In genomic region chr1:52152369-52152768, GRCm38 (mm10) we compare ENCODE assay signal across 19 mouse cellular contexts. TPM values are rescaled to one million over a fixed set of nuclear protein-coding genes. Genes with fewer than 3 reads are reported as not detected.
A peak's percentile ranks its signal among the peaks of the same experiment; 100 is the strongest.
DNase-seq lines count a peak whose midpoint lies in the region; ATAC-seq and TF ChIP-seq lines count a peak whose summit lies in the region.
"Had no signal": no experiment of that assay in that cellular context is flagged by ENCODE, and none has a peak within 500 bp of the region (broad histone marks: within the 10 kb centered on the region; RNA-seq: fewer than 3 reads in every experiment).

No protein-coding gene starts in this region.

- peaks cover 34% of the 10 kb centered on the region for H3K4me1 ChIP-seq in heart, embryonic 10.5 days
- no peaks in the 10 kb centered on the region for H3K4me1 ChIP-seq in midbrain, postnatal 0 days (ENCODE audit: insufficient read depth, low read length)
- H3K4me1 ChIP-seq in midbrain, embryonic 10.5 days = peaks cover 36% of the 10 kb centered on the region
- peaks cover 21 to 31% of the 10 kb centered on the region in 2 experiments for H3K4me1 ChIP-seq in heart, embryonic 14.5 days (ENCODE audit: control insufficient read depth in 2 of 2, insufficient read depth in 2 of 2, low read length in 2 of 2)

- no peaks in the 10 kb centered on the region for H3K27me3 ChIP-seq in heart, embryonic 10.5 days (ENCODE audit: insufficient read depth, poor library complexity, severe bottlenecking)
- H3K27me3 ChIP-seq in midbrain, postnatal 0 days (ENCODE audit: insufficient read depth, low read length) = no peaks in the 10 kb centered on the region
- H3K27me3 ChIP-seq in midbrain, embryonic 10.5 days (ENCODE audit: low read depth, poor library complexity, severe bottlenecking) = no peaks in the 10 kb centered on the region
- H3K27me3 ChIP-seq in heart, embryonic 14.5 days (ENCODE audit: control insufficient read depth, insufficient read depth, low read length) = no peaks in the 10 kb centered on the region
- H3K27me3 ChIP-seq: lung, embryonic 15.5 days; neural tube, embryonic 13.5 days; Patski; stomach, embryonic 15.5 days had no signal

- 57% methylated on average over 13 of the region's 13 CpGs for WGBS in heart, embryonic 10.5 days
- 55% methylated on average over 13 of the region's 13 CpGs for WGBS in midbrain, postnatal 0 days
- 74% methylated on average over 13 of the region's 13 CpGs for WGBS in midbrain, embryonic 10.5 days
- WGBS in heart, embryonic 14.5 days = 57% methylated on average over 13 of the region's 13 CpGs

- no peaks in the 10 kb centered on the region for H3K9me3 ChIP-seq in heart, embryonic 10.5 days
- no peaks in the 10 kb centered on the region for H3K9me3 ChIP-seq in midbrain, postnatal 0 days (ENCODE audit: low read length)
- no peaks in the 10 kb centered on the region for H3K9me3 ChIP-seq in midbrain, embryonic 10.5 days (replicated peaks)
- no peaks in the 10 kb centered on the region; the same call in 1 of the 2 replicates for H3K9me3 ChIP-seq in heart, embryonic 14.5 days (ENCODE audit: control insufficient read depth, low read length)
- H3K9me3 ChIP-seq: lung, embryonic 15.5 days; neural tube, embryonic 13.5 days; stomach, embryonic 15.5 days had no signal

- H3K36me3 ChIP-seq in heart, embryonic 10.5 days = peaks cover 8% of the 10 kb centered on the region
- H3K36me3 ChIP-seq in midbrain, postnatal 0 days (ENCODE audit: insufficient read depth, low read length) = 0 out of 2 replicates have a peak, but pooled peaks cover 3% of the 10 kb centered on the region
- H3K36me3 ChIP-seq in midbrain, embryonic 10.5 days = peaks cover 5% of the 10 kb centered on the region; the same call in 1 of the 2 replicates
- peaks cover 48% of the 10 kb centered on the region for H3K36me3 ChIP-seq in heart, embryonic 14.5 days (ENCODE audit: control insufficient read depth, insufficient read depth, low read length)

- H3K4me3 ChIP-seq in heart, embryonic 10.5 days = no peak overlapping the region
- H3K4me3 ChIP-seq in midbrain, postnatal 0 days (ENCODE audit: low read depth, low read length) = no peak overlapping the region
- H3K4me3 ChIP-seq in midbrain, embryonic 10.5 days = no peak overlapping the region
- H3K4me3 ChIP-seq in heart, embryonic 14.5 days (ENCODE audit: control insufficient read depth in 1 of 2, insufficient read depth in 1 of 2, low read depth in 1 of 2, low read length in 2 of 2) = no peak overlapping the region
- H3K4me3 ChIP-seq: lung, embryonic 15.5 days; neural tube, embryonic 13.5 days; stomach, embryonic 15.5 days had no signal

- H3K27ac ChIP-seq in heart, embryonic 10.5 days = no peak overlapping the region; the same call in 1 of the 2 replicates
- no peak overlapping the region for H3K27ac ChIP-seq in midbrain, postnatal 0 days (ENCODE audit: low read depth, low read length)
- no peak overlapping the region for H3K27ac ChIP-seq in midbrain, embryonic 10.5 days (replicated peaks)
- peak overlapping the region; percentile 75 to 82 for H3K27ac ChIP-seq in heart, embryonic 14.5 days (replicated peaks in 1 of 2; ENCODE audit: control insufficient read depth in 1 of 2, insufficient read depth in 1 of 2, low read depth in 2 of 2, low read length in 2 of 2)
- H3K27ac ChIP-seq: hindbrain, postnatal 0 days; lung, embryonic 15.5 days; neural tube, embryonic 13.5 days; stomach, embryonic 15.5 days had no signal

- H3K4me2 ChIP-seq in midbrain, postnatal 0 days (ENCODE audit: low read depth, low read length, poor library complexity, severe bottlenecking) = no peak overlapping the region
- H3K4me2 ChIP-seq in heart, embryonic 14.5 days (ENCODE audit: low read length) = no peak overlapping the region
- H3K4me2 ChIP-seq: lung, embryonic 15.5 days; neural tube, embryonic 13.5 days; stomach, embryonic 15.5 days had no signal

- no peak overlapping the region for H3K9ac ChIP-seq in midbrain, postnatal 0 days (replicated peaks; ENCODE audit: low read length, poor library complexity, severe bottlenecking)
- H3K9ac ChIP-seq in heart, embryonic 14.5 days (ENCODE audit: low read length) = no peak overlapping the region
- H3K9ac ChIP-seq: forebrain, postnatal 0 days; lung, embryonic 15.5 days; stomach, embryonic 15.5 days had no signal

- 0 out of 2 replicates have a peak, but pooled peaks have one; percentile 20 for ATAC-seq in midbrain, postnatal 0 days (ENCODE audit: low FRiP score)
- peak; percentile 33; the same call in 1 of the 2 replicates for ATAC-seq in heart, embryonic 14.5 days (ENCODE audit: insufficient number of reproducible peaks, insufficient read depth, low FRiP score, low read depth)
- ATAC-seq: activated CD4-positive, CD25-positive, alpha-beta regulatory T cell, adult 4 months; forebrain, postnatal 0 days; hindbrain, postnatal 0 days; Patski had no signal

- no peak for TF ChIP-seq CTCF in midbrain, postnatal 0 days (IDR thresholded peaks at IDR 0.05)

- peak; percentile 40 for DNase-seq in heart, adult 8-10 months (ENCODE audit: low spot score)
- no peak for DNase-seq in heart, embryonic 10.5 days (ENCODE audit: low spot score)
- DNase-seq in midbrain, postnatal 0 days (ENCODE audit: low spot score) = no peak
- no peak for DNase-seq in midbrain, embryonic 10.5 days (ENCODE audit: low spot score)
- DNase-seq in ovary, postnatal 10 days (ENCODE audit: low spot score) = no peak
- no peak for DNase-seq in cerebellum, adult 9-10 months
- DNase-seq: cerebellum, adult 9-11 months; forebrain, postnatal 0 days; kidney, adult 11 months; kidney, postnatal 10 days; right cerebral cortex, postnatal 14 days; thymus, adult 2 months had no signal

RNA-seq across cellular contexts. Expression of gene Stat1, which starts 33.1 kb away (rescaled TPM):
- 10 to 100 TPM; 26.0 to 33.9 (median 26.9) TPM for total RNA-seq in heart, adult 8-10 months (2022)
- polyA plus RNA-seq in heart, embryonic 10.5 days (2016; fragmentation: Nextera tagmentation; extraction: Ambion mirVana) = 17.9 and 25.8 TPM in 2 replicates
- 27.5 and 28.9 TPM in 2 replicates for total RNA-seq in midbrain, postnatal 0 days (2014; rRNA removed)
- 11.2 and 13.0 TPM in 2 replicates for polyA plus RNA-seq in midbrain, postnatal 0 days (2015; fragmentation: Nextera tagmentation; extraction: Ambion mirVana)
- 11.2 and 14.6 TPM in 2 replicates for polyA plus RNA-seq in midbrain, embryonic 10.5 days (2016; fragmentation: Nextera tagmentation; extraction: Ambion mirVana)
- polyA plus RNA-seq in heart, embryonic 14.5 days (2014; fragmentation: Nextera tagmentation; extraction: Ambion mirVana) = 31.7 and 38.0 TPM in 2 replicates

Comparison
In these comparisons a context has a peak if more than half of its experiments do, and no peak if none do; other contexts are left out.
1. H3K27ac ChIP-seq: peak in heart, embryonic 14.5 days (2 of 2); none in heart, embryonic 10.5 days (single experiment), midbrain, postnatal 0 days (single experiment) and midbrain, embryonic 10.5 days (single experiment).